Mouse (Mus musculus) spleen, adult 2 months (tissue): ENCODE data around the gene Fras1. TPM values are rescaled to one million over a fixed set of nuclear protein-coding genes. Genes with fewer than 3 reads are reported as not detected.

Experiments used
- DNase-seq, 2 experiments: peaks; one replicate each; pipeline versions ENCODE4 v3.0.0 to v3.0.0-alpha.2; 2012 to 2021; ENCODE audit warnings: low spot score in 2 of 2, low read depth in 1 of 2
- H3K27ac ChIP-seq: fragments of 200-500 bp; 2 replicates; pipeline ENCODE4 v1.5.1; 2012; ENCODE audit warnings: low read length, inconsistent platforms; ENCODE audit not compliant: insufficient read depth
- H3K27me3 ChIP-seq: fragments of 200-500 bp; 2 replicates; pipeline ENCODE4 v1.6.1; 2012; ENCODE audit warnings: mild to moderate bottlenecking, moderate library complexity, low read length, inconsistent platforms; ENCODE audit not compliant: control insufficient read depth, insufficient read depth
- H3K36me3 ChIP-seq: fragments of 200-500 bp; 2 replicates; pipeline ENCODE4 v1.6.1; 2012; ENCODE audit warnings: mild to moderate bottlenecking, low read length, inconsistent platforms; ENCODE audit not compliant: control insufficient read depth, insufficient read depth
- H3K4me1 ChIP-seq: fragments of 200-500 bp; 2 replicates; pipeline ENCODE4 v1.6.1; 2011; ENCODE audit warnings: inconsistent platforms; ENCODE audit not compliant: control insufficient read depth, insufficient read depth, insufficient read length
- H3K4me3 ChIP-seq: fragments of 200-500 bp; 2 replicates; pipeline ENCODE4 v1.5.1; 2011; ENCODE audit warnings: mild to moderate bottlenecking, inconsistent platforms; ENCODE audit not compliant: insufficient read depth, insufficient read length; ENCODE audit errors: extremely low read depth
- CTCF ChIP-seq: fragments of 200-500 bp; IDR thresholded peaks from 2 replicates; pipeline ENCODE4 v1.5.1; 2011; ENCODE audit warnings: mild to moderate bottlenecking, inconsistent platforms; ENCODE audit not compliant: insufficient read depth, insufficient read length, insufficient replicate concordance; ENCODE audit errors: extremely low read depth
- POLR2A ChIP-seq: fragments of 200-500 bp; IDR thresholded peaks from 2 replicates; pipeline ENCODE4 v1.6.1; 2011; ENCODE audit warnings: low read depth, low read length, inconsistent platforms
- WGBS: fragments of 180-500 bp; shearing (Covaris S2); methylation state at CpG from one replicate; pipeline ENCODE4 v1.1.7; 2018; 5-methylcytosine and 5-hydroxymethylcytosine counted together
- polyA plus RNA-seq: library from polyadenylated mRNA; depleted of rRNA; stranded (reverse); fragments of >200 nt; gene quantifications from 2 replicates; pipeline ENCODE4 v1.2.3, GENCODE M21; 2012

Fras1 gene
- polyA plus RNA-seq, 1 experiment, result 1.2 TPM

GRCm38 (mm10) chr5:96425391-96425790 is 51.6 kb downstream of the Fras1 start:
- DNase-seq, result no peak
- WGBS, result 88% methylated on average over 8 of the region's 8 CpGs

GRCm38 (mm10) chr5:96429532-96430141 is 55.9 kb downstream of the Fras1 start:
- no peak for DNase-seq
- Histone ChIP-seq H3K4me1 (no peaks in the 10 kb centered on the region), H3K27ac (no peak overlapping the region), H3K27me3 (no peaks in the 10 kb centered on the region), H3K36me3 (no peaks in the 10 kb centered on the region), H3K4me3 (no peak overlapping the region)
- TF ChIP-seq POLR2A (no peak), CTCF (no peak)
- 80% methylated on average over 13 of the region's 13 CpGs for WGBS

More at GRCm38 (mm10) chr5:96425391-96425790, 51.6 kb downstream of the Fras1 start:
- TF ChIP-seq POLR2A (no peak), CTCF (no peak)
- H3K27ac ChIP-seq, result no peak overlapping the region
- H3K4me1 ChIP-seq, result no peaks in the 10 kb centered on the region
- H3K4me3 ChIP-seq, result no peak overlapping the region
- H3K36me3 ChIP-seq, result no peaks in the 10 kb centered on the region
- no peaks in the 10 kb centered on the region for H3K27me3 ChIP-seq

GRCm38 (mm10) chr5:96437870-96438269 is 64.1 kb downstream of the Fras1 start:
- no peak overlapping the region for H3K27ac ChIP-seq
- 91% methylated on average over 4 of the region's 4 CpGs for WGBS
- H3K4me1 ChIP-seq, result no peaks in the 10 kb centered on the region
- TF ChIP-seq CTCF (no peak), POLR2A (no peak)
- DNase-seq, result no peak
- no peaks in the 10 kb centered on the region for H3K27me3 ChIP-seq
- no peaks in the 10 kb centered on the region for H3K36me3 ChIP-seq
- no peak overlapping the region for H3K4me3 ChIP-seq

GRCm38 (mm10) chr5:96439811-96440210 is 66.1 kb downstream of the Fras1 start:
- TF ChIP-seq POLR2A, result no peak
- no peak overlapping the region for H3K27ac ChIP-seq
- 87% methylated on average over 4 of the region's 4 CpGs for WGBS
- no peak overlapping the region for H3K4me3 ChIP-seq
- no peak for DNase-seq
- H3K27me3 ChIP-seq, result no peaks in the 10 kb centered on the region
- H3K4me1 ChIP-seq, result no peaks in the 10 kb centered on the region
- no peaks in the 10 kb centered on the region for H3K36me3 ChIP-seq

GRCm38 (mm10) chr5:96447460-96447859 is 73.7 kb downstream of the Fras1 start:
- TF ChIP-seq CTCF, result no peak
- TF ChIP-seq POLR2A, result no peak
- Histone ChIP-seq H3K4me1 (no peaks in the 10 kb centered on the region), H3K27me3 (no peaks in the 10 kb centered on the region), H3K36me3 (no peaks in the 10 kb centered on the region), H3K27ac (no peak overlapping the region), H3K4me3 (no peak overlapping the region)
- no peak for DNase-seq
- WGBS, result 87% methylated on average over 7 of the region's 7 CpGs

GRCm38 (mm10) chr5:96452027-96452426 is 78.3 kb downstream of the Fras1 start:
- no peak for TF ChIP-seq POLR2A
- 60% methylated on average over 1 of the region's 1 CpGs for WGBS
- Histone ChIP-seq H3K36me3 (no peaks in the 10 kb centered on the region), H3K27ac (no peak overlapping the region), H3K27me3 (no peaks in the 10 kb centered on the region), H3K4me1 (no peaks in the 10 kb centered on the region), H3K4me3 (no peak overlapping the region)
- no peak for DNase-seq

GRCm38 (mm10) chr5:96453386-96453785 is 79.6 kb downstream of the Fras1 start:
- no peak for TF ChIP-seq POLR2A
- no peak for TF ChIP-seq CTCF
- no peak for DNase-seq
- H3K4me3 ChIP-seq, result no peak overlapping the region
- H3K27ac ChIP-seq, result no peak overlapping the region
- H3K27me3 ChIP-seq, result no peaks in the 10 kb centered on the region
- WGBS, result 88% methylated on average over 5 of the region's 5 CpGs
- no peaks in the 10 kb centered on the region for H3K36me3 ChIP-seq
- no peaks in the 10 kb centered on the region for H3K4me1 ChIP-seq

GRCm38 (mm10) chr5:96454422-96454821 is 80.7 kb downstream of the Fras1 start:
- Histone ChIP-seq H3K4me1 (no peaks in the 10 kb centered on the region), H3K36me3 (no peaks in the 10 kb centered on the region), H3K27ac (no peak overlapping the region), H3K27me3 (no peaks in the 10 kb centered on the region), H3K4me3 (no peak overlapping the region)
- no peak for DNase-seq
- WGBS, result 75% methylated on average over 3 of the region's 3 CpGs
- no peak for TF ChIP-seq CTCF
- no peak for TF ChIP-seq POLR2A
